23 mouse cellular contexts compared by ENCODE assay signal in the genomic region with DNA sequence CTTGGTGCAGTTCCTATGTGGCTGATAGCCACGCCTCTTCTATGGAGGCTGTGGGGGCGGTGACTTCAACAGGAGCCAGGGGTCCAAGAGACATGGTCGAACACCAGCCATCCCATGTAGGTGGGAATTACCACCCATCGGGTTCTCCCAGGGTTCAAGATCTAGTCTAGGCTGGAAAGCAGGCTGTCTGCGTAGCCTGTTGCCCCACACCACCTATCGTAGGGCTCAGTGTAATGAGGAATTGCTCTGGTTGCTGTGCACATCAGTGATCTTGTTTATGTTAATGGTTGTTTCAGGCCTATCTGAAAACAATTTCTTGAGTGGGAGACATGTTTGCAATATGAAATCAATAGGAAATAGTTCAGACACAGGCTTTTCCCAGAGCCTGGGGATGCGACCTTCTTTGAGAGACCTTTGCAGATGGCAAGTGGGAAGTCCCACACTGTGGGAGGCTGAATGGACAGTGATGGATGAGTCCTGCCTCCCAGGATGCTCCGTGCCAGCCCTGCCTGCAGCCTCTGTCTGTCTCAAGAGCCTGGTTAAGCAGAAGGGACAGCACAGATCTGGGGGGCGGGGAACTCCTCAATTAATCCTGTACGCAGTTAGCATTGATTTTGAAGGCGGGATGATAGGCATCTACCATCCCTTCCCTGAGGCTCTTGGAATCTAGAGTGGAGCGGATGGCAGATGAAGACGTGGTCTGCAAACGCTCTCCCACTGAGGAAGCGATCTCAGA.
DNase-seq lines count a peak whose midpoint lies in the region; ATAC-seq and TF ChIP-seq lines count a peak whose summit lies in the region.
"Had no signal": no experiment of that assay in that cellular context is flagged by ENCODE, and none has a peak within 500 bp of the region (broad histone marks: within the 10 kb centered on the region; RNA-seq: fewer than 3 reads in every experiment).

No protein-coding gene starts in this region.

- H3K27me3 ChIP-seq in heart, embryonic 10.5 days (ENCODE audit: insufficient read depth, poor library complexity, severe bottlenecking) = no peaks in the 10 kb centered on the region
- H3K27me3 ChIP-seq in hindbrain, embryonic 11.5 days (ENCODE audit: control insufficient read depth, insufficient read depth, low read length) = no peaks in the 10 kb centered on the region
- H3K27me3 ChIP-seq: CH12.LX; embryonic facial prominence, embryonic 13.5 days; forebrain, embryonic 15.5 days; heart, embryonic 12.5 days; intestine, embryonic 15.5 days; kidney, embryonic 15.5 days; liver, embryonic 15.5 days; midbrain, embryonic 12.5 days had no signal

- H3K27ac ChIP-seq in heart, embryonic 10.5 days = no peak overlapping the region
- H3K27ac ChIP-seq in hindbrain, embryonic 11.5 days (ENCODE audit: low read depth, low read length) = no peak overlapping the region
- no peak overlapping the region for H3K27ac ChIP-seq in layer of hippocampus, adult 2 months
- H3K27ac ChIP-seq: embryonic facial prominence, embryonic 13.5 days; forebrain, embryonic 15.5 days; intestine, embryonic 15.5 days; kidney, embryonic 15.5 days; limb, embryonic 15.5 days; liver, embryonic 15.5 days; macrophage; midbrain, embryonic 12.5 days had no signal

- ATAC-seq in hindbrain, embryonic 11.5 days (ENCODE audit: low FRiP score) = peak; percentile 90
- ATAC-seq: forebrain, embryonic 15.5 days; intestine, embryonic 15.5 days had no signal

- no peak for TF ChIP-seq CTCF in layer of hippocampus, adult 2 months (conservative IDR thresholded peaks at IDR 0.05)

- WGBS in heart, embryonic 10.5 days = 68% methylated on average over 15 of the region's 15 CpGs
- WGBS in hindbrain, embryonic 11.5 days = 48% methylated on average over 15 of the region's 15 CpGs

- no peaks in the 10 kb centered on the region for H3K9me3 ChIP-seq in heart, embryonic 10.5 days
- H3K9me3 ChIP-seq in hindbrain, embryonic 11.5 days (ENCODE audit: control insufficient read depth, low read length) = no peaks in the 10 kb centered on the region
- H3K9me3 ChIP-seq: embryonic facial prominence, embryonic 13.5 days; forebrain, embryonic 15.5 days; heart, embryonic 12.5 days; intestine, embryonic 15.5 days; kidney, embryonic 15.5 days; limb, embryonic 15.5 days; liver, embryonic 15.5 days; midbrain, embryonic 12.5 days had no signal

- H3K4me3 ChIP-seq in heart, embryonic 10.5 days = no peak overlapping the region
- no peak overlapping the region for H3K4me3 ChIP-seq in hindbrain, embryonic 11.5 days (ENCODE audit: low read depth, low read length)
- H3K4me3 ChIP-seq in layer of hippocampus, adult 2 months = no peak overlapping the region
- H3K4me3 ChIP-seq: embryonic facial prominence, embryonic 13.5 days; forebrain, embryonic 15.5 days; heart, embryonic 12.5 days; intestine, embryonic 15.5 days; kidney, embryonic 15.5 days; limb, embryonic 15.5 days; liver, embryonic 15.5 days; midbrain, embryonic 12.5 days; myocyte had no signal

- DNase-seq in heart, embryonic 10.5 days (ENCODE audit: low spot score) = peak; percentile 56
- no peak for DNase-seq in heart, postnatal 36 days
- peak; percentile 17 for DNase-seq in R1 (ENCODE audit: low read depth, low spot score)
- peak; percentile 54 for DNase-seq in hindbrain, embryonic 11.5 days (ENCODE audit: low spot score)
- peak; percentile 29 for DNase-seq in mesoderm, embryonic 11.5 days (ENCODE audit: low read depth, low spot score)
- no peak for DNase-seq in right cerebral cortex, adult 18-20 months
- no peak for DNase-seq in layer of hippocampus, adult 2 months (ENCODE audit: low spot score in 2 of 2)
- DNase-seq: cerebellum, adult 2 months; layer of hippocampus, postnatal 36 days; right cerebral cortex, postnatal 14 days; spleen, adult 18-20 months; thymus, postnatal 36 days had no signal

- intact Hi-C loops in heart, postnatal 36 days (cut with DNase I) = no loop called here

- no peaks in the 10 kb centered on the region for H3K4me1 ChIP-seq in heart, embryonic 10.5 days
- no peaks in the 10 kb centered on the region for H3K4me1 ChIP-seq in hindbrain, embryonic 11.5 days (replicated peaks; ENCODE audit: control insufficient read depth, insufficient read depth, low read length)
- H3K4me1 ChIP-seq: embryonic facial prominence, embryonic 13.5 days; forebrain, embryonic 15.5 days; heart, embryonic 12.5 days; intestine, embryonic 15.5 days; kidney, embryonic 15.5 days; limb, embryonic 15.5 days; liver, embryonic 15.5 days; midbrain, embryonic 12.5 days had no signal

- no peak overlapping the region for H3K9ac ChIP-seq in hindbrain, embryonic 11.5 days (ENCODE audit: low read depth, low read length)
- H3K9ac ChIP-seq: embryonic facial prominence, embryonic 13.5 days; forebrain, embryonic 15.5 days; heart, embryonic 12.5 days; intestine, embryonic 15.5 days; kidney, embryonic 15.5 days; limb, embryonic 15.5 days; liver, embryonic 15.5 days; midbrain, embryonic 12.5 days had no signal

- H3K36me3 ChIP-seq in heart, embryonic 10.5 days = no peaks in the 10 kb centered on the region
- H3K36me3 ChIP-seq in hindbrain, embryonic 11.5 days (ENCODE audit: control insufficient read depth, insufficient read depth, low read length) = no peaks in the 10 kb centered on the region
- H3K36me3 ChIP-seq: embryonic facial prominence, embryonic 13.5 days; forebrain, embryonic 15.5 days; heart, embryonic 12.5 days; intestine, embryonic 15.5 days; kidney, embryonic 15.5 days; limb, embryonic 15.5 days; liver, embryonic 15.5 days; midbrain, embryonic 12.5 days had no signal

- H3K4me2 ChIP-seq in hindbrain, embryonic 11.5 days (replicated peaks; ENCODE audit: low read depth, low read length) = no peak overlapping the region
- H3K4me2 ChIP-seq: embryonic facial prominence, embryonic 13.5 days; forebrain, embryonic 15.5 days; heart, embryonic 12.5 days; intestine, embryonic 15.5 days; kidney, embryonic 15.5 days; limb, embryonic 15.5 days; liver, embryonic 15.5 days; midbrain, embryonic 12.5 days had no signal

Comparison
In these comparisons a context has a peak if more than half of its experiments do, and no peak if none do; other contexts are left out.
1. DNase-seq: peak in heart, embryonic 10.5 days (single experiment), R1 (single experiment), hindbrain, embryonic 11.5 days (single experiment) and mesoderm, embryonic 11.5 days (single experiment); none in heart, postnatal 36 days (0 of 2), right cerebral cortex, adult 18-20 months (single experiment) and layer of hippocampus, adult 2 months (0 of 2).